Mouse (Mus musculus) T-helper 2 cell (primary cell): Measurements from ENCODE around the gene a.
"Not testable (repeated sequence)": the region's sequence is repeated elsewhere in the genome, so short reads cannot be mapped to it uniquely, and the experiment has no call there.

Experiments
- in situ Hi-C: fragments of 300-600 bp; cut with MboI, MseI; formaldehyde crosslinking; loops from one replicate; pipeline ENCODE4 v1.15.1; 2025; ENCODE audit warnings: high pct_unique_total_duplicates

a gene

DNA sequence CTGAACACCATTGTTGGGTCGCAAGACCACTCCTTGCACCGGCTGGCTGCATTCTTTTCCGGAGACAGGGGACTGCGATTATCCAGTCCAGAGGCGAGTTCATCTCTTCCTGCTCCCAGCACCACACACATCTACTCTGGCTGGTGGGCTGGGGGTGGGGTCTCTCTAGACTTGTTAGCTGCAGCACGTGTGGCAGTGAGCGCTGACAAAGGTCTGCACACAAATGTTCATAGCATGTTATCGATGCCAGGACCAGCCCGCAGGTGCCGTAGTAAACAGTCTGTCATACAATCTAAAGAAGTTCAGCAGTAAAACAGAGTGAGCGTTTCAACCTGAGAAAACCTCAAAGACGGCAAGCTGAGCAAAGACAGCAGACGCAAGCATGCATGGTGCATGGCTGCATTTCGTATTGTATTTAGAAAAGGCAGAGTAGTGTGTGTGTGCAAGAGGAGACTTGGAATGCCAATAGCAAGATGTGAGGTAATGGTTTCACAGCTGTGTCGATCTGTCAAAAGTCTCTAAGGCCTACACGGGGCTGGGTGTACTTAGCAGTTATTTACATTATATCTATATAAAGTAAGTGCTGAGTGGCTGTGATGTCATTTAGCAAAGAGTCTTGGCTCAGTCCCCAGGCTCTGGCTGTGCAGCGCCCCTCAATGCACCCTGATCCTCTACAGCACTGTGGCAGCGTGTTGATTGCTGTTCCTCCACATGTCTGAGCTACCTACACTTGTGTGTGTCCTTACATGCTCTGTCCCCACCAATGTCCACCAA, 180.9 kb downstream of the a start:
- in situ Hi-C loops, result no loop called here

GRCm38 (mm10) chr2:154972981-154973380, 181.8 kb downstream of the a start:
- in situ Hi-C loops, result no loop called here

DNA sequence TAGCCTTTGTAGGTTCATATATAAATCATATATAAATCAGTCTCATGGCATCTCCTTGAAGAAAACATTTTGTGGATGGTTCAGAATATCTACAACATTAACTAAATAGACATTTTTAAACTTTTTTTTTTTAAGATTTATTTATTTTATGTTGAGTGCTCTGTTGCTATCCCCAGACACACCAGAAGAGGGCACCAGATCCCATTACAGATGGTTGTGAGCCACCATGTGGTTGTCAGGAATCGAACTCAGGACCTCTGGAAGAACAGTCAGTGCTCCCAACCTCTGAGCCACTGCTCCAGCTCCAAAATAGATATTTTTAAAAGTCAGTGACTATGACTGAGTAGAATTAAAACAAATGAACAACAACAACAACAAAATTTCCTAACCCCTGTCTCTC, 195.4 kb downstream of the a start:
- in situ Hi-C loops, result no loop called here

- in situ Hi-C loops, result no loop called here
These were observed 200.2 kb downstream of the a start for GRCm38 (mm10) chr2:154991411-154991810.

DNA sequence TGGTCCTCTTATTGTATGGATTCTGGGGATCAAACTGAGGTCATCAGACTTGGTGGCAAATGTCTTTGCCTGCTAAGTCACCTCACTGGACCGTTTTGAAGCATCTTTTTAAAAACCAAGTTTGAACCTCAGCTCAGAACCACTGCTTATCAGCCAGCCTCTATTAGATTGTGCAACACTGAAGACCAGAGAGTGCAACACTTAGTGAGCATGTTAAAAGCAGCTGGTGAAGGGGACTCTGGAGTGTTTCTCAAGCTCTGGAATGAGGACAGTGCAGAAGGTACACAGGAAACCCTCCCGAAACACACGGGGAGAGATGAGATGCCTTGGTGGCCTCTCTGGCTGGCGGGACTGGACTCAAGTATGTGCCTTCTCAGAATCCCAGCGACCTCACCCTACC, 200.9 kb downstream of the a start:
- in situ Hi-C loops, result no loop called here

DNA sequence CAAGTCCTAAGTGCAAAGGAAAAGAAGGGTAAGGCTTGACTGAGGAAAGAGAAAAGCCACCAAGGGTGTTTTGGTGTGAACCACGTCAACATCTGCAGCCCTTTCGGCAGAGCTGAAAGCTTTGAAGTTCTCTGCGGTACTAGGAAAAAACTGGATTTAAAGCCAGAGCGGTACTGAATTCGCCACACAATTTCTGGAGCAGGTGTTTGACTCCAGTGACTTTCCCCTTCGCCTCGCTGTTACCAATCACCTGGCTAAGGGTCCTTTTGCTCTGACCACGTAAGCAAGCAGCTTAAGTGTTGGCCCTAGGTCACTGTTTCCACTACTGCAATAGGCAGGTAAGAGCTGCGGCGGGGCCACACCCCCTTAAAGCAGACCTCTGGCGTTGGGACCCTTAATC, 214.3 kb downstream of the a start:
- in situ Hi-C loops, result no loop called here

GRCm38 (mm10) chr2:155011086-155011656, 220.0 kb downstream of the a start:
- in situ Hi-C loops, result no loop called here

DNA sequence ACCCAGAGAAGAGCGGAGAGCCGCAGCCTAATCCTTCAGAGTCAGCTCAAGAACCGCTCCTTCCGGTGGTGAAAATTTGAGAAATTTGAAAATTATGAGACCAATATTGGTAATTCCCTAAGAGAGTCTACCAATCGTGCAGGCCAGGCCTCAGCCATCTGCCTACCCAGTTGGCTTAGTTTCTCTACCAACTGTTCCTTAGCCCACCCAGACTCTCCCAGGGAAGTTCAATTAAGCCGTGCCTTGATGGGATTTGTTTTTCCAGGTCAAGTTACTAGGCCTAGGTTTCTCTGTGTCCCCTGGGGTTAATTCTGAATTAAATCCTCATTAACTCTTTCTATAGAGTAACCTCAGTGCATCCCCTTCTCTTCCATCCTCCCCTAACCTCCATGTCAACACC, 221.8 kb downstream of the a start:
- in situ Hi-C loops, result no loop called here

- in situ Hi-C loops, result not testable (repeated sequence)
These were observed 225.5 kb downstream of the a start for GRCm38 (mm10) chr2:155016751-155017150.

- in situ Hi-C loops, result not testable (repeated sequence)
These were observed 227.1 kb downstream of the a start, which contains the start of gene Gm14226 for GRCm38 (mm10) chr2:155018251-155018755. Gene Gm14226 (plus strand): TSS chr2:155018266.

GRCm38 (mm10) chr2:155018762-155019641, 227.8 kb downstream of the a start:
- in situ Hi-C loops, result no loop called here

DNA sequence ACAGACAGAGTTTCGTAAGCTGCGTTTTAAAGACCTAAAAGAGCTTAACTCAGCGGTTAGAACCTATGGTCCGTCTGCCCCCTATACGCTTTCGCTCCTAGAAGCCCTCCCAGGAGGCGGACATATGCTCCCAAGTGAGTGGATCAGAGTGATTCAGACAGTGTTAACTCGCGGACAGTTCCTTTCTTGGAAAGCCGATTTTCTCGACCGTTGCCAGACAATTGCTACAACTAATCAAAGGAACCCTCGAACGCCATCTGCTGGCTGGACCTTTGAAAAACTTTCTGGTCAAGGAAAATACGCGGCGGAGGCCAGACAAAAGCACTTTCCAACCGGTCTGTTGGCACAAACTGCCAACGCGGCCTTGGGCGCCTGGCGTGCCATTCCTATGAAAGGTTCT, 228.5 kb downstream of the a start:
- in situ Hi-C loops, result no loop called here

DNA sequence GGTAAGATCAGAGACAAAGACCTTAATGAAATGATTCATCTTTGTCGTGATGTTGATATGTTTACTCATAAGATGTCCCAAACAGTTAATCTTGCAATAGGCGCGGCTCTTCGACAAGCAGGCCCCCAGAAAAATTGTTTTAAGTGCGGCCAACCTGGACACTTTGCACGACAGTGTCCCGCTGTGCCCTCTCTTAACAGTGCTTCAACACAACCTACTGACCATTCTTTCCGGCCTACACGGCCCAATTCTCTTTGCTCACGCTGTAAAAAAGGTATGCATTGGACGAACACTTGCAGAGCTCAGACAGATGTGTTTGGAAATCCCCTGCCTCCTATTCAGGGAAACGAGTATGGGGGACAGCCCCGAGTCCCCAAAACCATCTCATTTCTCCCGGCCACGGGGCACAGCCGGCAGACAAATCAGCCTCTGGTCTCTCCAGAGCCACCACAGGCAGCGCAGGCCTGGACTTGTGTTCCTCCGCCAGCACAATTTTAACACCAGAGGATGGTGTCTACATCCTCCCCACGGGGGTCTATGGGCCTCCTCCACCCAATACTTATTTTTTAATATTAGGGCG, 229.1 kb downstream of the a start:
- in situ Hi-C loops, result not testable (repeated sequence)

- in situ Hi-C loops, result no loop called here
These were observed 239.6 kb downstream of the a start for GRCm38 (mm10) chr2:155030831-155031230.

DNA sequence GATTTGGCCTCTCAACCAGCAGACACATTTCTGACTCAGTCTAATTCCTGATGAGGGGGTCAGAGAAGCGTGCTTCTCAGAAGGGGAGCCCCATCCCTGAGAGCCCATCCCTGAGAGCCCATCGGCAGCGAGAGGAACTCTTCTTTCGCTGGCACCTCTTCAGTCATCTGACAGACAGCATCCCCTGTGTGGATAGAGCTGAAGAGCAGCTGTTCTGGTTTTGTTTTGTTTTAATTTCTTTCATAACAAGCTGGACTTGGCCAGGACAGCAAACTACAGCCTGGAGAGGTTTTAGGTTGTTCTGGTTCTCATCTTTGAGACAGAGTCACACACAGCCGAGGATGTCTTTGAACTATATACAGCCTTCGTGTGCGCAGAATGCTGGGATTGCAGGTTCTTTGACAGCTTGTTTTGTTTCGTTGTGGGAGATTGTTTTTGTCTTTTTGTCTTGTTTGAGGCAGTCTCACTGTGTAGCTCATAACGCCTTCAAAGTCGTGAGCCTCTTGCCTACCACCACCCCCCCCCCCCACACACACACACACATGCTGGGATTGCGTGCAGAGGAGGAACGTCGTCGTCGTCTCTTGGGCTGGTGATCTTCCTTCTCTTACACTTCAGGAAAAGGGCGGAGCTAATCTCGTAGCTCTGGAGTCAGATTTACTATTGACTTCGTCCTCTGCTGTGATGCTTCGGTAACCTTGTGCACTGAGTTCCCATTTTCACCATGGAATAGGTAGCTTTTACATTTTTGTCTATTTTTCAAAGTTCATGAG, 241.9 kb downstream of the a start:
- in situ Hi-C loops, result no loop called here

- in situ Hi-C loops, result no loop called here
These were observed 248.8 kb downstream of the a start for GRCm38 (mm10) chr2:155039956-155040355.

DNA sequence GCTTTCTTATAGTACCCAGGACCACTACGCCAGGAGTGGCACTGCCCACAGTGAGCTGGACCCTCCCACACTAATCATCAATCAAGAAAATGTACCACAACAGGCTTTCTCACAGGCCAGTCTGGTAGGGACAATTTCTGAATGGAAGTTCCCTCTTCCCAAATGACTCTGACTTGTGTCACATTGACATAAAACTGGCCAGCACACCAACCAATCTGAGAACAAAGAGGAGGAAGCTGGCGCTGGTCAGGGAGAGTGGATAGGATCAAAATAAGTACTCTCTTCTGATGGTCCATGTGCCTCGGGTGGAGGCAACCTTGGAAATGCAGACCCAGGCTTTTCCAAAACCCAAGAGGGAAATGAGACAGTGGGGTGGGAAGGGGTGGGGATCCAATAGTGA, 253.3 kb downstream of the a start:
- in situ Hi-C loops, result no loop called here

DNA sequence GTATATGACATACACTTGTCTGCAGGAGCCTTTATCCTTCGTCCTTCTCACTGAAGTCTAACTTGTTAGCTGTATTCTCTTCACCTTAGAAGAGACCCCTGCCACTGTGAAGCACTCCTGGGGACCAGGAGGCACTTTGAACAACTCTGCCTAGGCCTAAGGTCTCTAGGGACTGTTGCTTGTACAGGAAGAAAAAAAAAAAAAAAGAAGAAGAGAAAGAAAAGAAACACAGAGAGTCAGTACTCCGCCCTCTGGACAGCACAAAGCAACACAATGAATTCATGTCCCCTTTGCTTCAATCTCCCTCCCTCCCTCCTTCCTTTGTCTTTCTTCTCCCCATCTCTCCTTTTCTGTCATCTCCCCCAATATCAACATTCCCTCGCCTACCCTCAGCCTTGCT, 253.9 kb downstream of the a start:
- in situ Hi-C loops, result no loop called here

GRCm38 (mm10) chr2:155046803-155047202, 255.6 kb downstream of the a start:
- in situ Hi-C loops, result no loop called here

GRCm38 (mm10) chr2:155047452-155048178, 256.4 kb downstream of the a start:
- in situ Hi-C loops, result no loop called here
